Mouse (Mus musculus): ENCODE measurements around the gene Creld1. TPM values are rescaled to one million over a fixed set of nuclear protein-coding genes. Genes with fewer than 3 reads are reported as not detected.

The Creld1 gene
- 100 to 1,000 TPM; 102 to 119 TPM for total RNA-seq (2021)

DNA sequence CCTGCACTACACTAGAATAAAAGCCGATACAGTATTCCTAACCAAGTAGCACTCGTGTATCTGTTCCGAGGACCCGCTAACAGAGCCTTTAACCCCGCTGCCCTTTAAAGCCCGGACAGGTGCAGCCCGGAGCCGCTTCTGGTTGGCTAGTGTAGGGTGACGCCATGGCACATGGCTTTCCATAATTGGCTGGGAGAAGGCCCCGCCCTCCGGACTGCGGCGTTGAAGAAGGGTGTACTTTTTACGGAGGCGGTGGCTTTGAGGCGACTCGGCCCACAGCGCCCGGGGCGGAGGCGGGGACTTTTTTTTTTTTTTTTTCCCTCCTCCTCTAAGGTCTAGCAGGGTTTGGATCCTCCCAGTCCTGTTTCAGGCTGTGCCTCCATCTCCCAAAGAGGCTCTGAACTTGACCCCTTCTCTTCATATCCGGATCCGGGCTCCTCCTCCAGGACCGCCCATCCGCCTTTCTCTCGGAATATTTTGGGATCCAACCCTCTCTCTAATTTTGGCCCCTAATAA is at the start of gene Creld1:
TSS of gene Creld1 (plus strand) at position 198 of the 516 bp plus-strand sequence.
- DNase-seq (ENCODE audit: low spot score in 2 of 2), result peak; percentile 92 to 93

DNA sequence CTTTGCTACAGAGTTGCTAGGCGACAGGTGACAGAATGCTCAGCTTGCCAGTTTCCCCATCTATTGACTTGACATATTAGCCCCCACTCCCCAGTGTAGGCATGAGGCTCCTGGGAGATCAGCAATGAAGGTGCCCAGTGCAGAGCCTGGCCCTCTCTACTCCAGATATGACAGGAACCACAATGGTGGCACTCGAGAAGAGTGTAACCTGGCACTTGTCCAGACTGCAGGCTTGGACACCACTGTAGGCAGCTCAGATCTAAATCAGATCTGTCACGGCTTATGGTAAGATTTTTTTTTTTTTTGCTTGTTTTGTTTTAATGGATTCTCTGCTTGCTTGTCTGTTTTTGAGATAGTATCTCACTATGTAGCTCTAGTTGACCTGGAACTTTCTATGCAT is 49.4 kb upstream of the Creld1 start:
- intact Hi-C loops (cut with DNase I), result no loop called here

More for the DNA sequence above, at the start of gene Creld1:
- intact Hi-C loops (cut with DNase I), result loop anchor here (2.0 to 5.0 kb wide), 2 partner anchors 18 to 41 kb away; partner anchors contain the start of genes Jagn1 and Prrt3

DNA sequence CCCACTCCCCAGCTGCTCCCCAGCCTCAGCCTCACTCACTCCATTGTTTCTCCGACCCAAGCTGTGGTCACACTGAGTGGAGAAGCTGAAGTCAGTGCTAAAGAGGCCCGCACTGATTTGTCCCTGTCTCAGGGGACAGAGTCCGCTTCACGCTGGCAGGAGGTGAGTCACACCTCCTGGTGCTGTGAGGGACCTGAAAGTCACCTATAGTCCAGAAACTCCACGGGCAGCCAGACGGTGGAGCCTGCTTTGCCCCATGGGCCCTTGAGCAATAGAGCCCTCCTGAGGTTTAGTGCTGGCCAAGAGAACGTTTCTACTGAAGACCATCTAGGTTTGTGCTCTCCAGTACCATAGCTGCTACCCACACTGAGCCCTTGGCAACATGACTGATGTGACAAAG is 48.4 kb upstream of the Creld1 start:
- no peak for DNase-seq (ENCODE audit: low spot score in 2 of 2)
- intact Hi-C loops (cut with DNase I), result no loop called here

More for the DNA sequence above, 49.4 kb upstream of the Creld1 start:
- DNase-seq (ENCODE audit: low spot score in 2 of 2), result no peak

GRCm38 (mm10) chr6:113435664-113436205 is 47.4 kb upstream of the Creld1 start, which contains the start of gene Cidec:
Gene Cidec (minus strand): TSS chr6:113435760.
- DNase-seq (ENCODE audit: low spot score in 2 of 2), result no peak
- intact Hi-C loops (cut with DNase I), result no loop called here

GRCm38 (mm10) chr6:113437135-113437534 is 46.0 kb upstream of the Creld1 start:
- DNase-seq (ENCODE audit: low spot score in 2 of 2), result no peak
- intact Hi-C loops (cut with DNase I), result no loop called here

DNA sequence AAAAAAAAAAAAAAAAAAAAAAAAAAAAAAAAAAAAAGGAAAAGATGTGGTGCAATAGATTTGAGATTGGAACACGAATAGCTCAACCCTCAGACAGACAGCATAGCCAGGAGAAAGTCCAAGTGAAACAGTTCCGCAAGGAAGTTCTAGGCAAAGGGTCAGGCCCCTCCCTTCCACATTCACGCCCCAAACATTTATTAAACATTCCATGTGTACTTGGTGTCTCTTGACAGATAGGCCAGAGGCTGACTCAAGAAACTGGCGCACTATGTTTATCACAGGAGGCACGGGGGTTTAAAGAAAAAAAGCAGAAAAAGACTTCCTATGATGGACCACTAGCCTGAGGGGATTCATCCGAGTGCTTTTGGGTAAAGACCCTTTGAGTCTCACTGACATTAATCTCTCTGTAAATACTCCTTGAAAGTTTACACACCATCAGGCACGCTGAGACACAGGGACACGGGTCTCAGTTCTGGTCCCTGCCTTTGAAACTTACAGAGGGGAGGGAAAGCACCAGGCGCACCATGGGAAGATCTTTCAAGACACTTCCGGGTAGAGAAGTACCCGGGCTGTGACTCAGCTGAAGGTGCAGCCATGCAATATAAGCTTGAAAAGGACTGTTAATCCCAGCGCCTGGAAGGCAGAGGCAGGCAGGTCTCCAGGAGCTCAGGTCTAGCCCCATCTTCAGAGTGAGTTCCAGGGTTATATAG is 44.2 kb upstream of the Creld1 start:
- intact Hi-C loops (cut with DNase I), result no loop called here
- no peak for DNase-seq (ENCODE audit: low spot score in 2 of 2)

DNA sequence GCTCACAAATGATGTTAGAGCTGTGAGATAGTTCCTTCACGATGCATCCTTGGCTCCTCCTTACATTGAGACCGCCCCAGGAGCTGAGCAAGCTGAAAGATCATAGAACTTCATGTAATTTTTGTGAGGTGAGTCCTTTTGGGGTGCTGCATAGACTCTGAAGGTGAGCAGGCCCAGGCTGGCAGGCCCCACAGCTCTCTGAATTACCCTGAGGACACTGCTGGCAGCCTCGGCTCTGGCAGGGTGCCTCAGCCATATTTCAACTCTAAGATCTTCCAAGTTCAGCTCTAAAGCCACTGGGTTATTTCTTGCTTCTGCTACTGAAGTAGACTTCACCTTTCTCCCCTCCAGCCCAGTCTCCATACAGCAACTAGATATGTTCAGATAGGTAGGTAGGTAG is 42.4 kb upstream of the Creld1 start:
- no peak for DNase-seq (ENCODE audit: low spot score in 2 of 2)
- intact Hi-C loops (cut with DNase I), result loop anchor here (5.0 kb wide), 2 partner anchors 42 to 92 kb away; partner anchors contain the start of genes Creld1, Emc3 and Fancd2

DNA sequence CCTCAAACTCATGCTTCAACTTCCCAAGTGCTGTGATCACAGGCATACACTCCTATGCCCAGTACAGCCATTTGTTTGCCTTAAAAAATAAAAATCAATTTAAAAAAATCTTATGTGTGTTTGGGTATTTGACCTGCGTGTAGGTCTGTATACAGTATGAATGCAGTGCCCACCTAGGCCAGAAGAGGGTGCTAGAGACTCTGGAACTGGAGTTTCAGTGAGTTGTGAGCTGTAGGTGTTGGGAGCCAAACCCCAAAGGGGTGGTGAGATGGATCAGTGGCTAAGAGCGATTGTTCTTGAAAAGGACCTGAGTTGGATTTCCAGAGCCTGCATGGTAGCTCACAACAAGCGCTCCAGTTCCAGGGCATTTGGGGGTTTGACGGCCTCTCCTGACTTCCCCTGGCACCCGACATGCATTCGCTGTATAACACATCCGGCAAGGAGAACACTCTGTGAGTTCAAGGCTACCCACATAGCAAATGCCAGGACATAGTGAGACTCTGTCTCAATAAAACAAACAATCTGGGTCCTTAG is 41.9 kb upstream of the Creld1 start:
- peak; percentile 40 to 49 for DNase-seq (ENCODE audit: low spot score in 2 of 2)
- intact Hi-C loops (cut with DNase I), result loop anchor here (5.0 kb wide), 2 partner anchors 41 to 91 kb away; partner anchors contain the start of genes Creld1, Emc3 and Fancd2

- intact Hi-C loops (cut with DNase I), result loop anchor here (5.0 kb wide), 2 partner anchors 40 to 90 kb away; partner anchors contain the start of genes Creld1, Emc3 and Fancd2
Observed at GRCm38 (mm10) chr6:113442087-113442441, 41.0 kb upstream of the Creld1 start.

DNA sequence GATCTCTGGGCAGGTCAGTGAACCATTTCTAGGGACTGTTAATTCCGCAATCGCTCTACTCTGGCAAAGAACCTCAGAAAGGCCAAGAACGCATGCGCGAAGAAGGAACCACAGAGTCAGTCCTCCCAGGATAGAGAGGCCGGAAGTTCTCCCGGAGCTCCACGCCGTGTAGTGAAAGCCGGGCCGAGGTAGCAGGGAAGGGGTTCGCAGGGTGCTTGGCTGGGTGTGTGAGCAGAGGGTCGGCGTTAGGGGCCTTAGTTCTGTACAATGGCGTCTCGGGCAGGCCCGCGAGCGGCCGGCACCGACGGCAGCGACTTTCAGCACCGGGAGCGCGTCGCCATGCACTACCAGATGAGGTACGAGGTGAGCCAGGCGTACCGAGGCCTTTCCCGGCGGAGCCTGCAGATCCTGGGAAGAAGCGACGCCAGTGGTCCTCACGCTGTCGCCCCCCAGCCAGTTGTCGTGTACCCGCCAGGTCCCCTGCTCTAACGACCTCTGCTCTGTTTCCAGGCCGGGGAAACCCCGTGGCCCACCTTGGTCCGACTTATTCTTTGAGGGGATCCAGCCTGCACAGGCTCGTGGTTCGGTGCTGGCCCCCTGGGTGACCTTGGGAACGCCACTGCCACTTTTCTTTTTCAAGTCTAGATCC is 40.5 kb upstream of the Creld1 start, which contains the start of gene Jagn1:
TSS of gene Jagn1 (plus strand) at position 128 of the 649 bp plus-strand sequence.
- DNase-seq (ENCODE audit: low spot score in 2 of 2), result peak; percentile 90 to 91
- intact Hi-C loops (cut with DNase I), result loop anchor here (5.0 kb wide), 2 partner anchors 40 to 90 kb away; partner anchors contain the start of genes Creld1, Emc3 and Fancd2

More at GRCm38 (mm10) chr6:113442087-113442441, 41.0 kb upstream of the Creld1 start:
- DNase-seq (ENCODE audit: low spot score in 2 of 2), result no peak

GRCm38 (mm10) chr6:113443091-113443490 is 40.0 kb upstream of the Creld1 start:
- intact Hi-C loops (cut with DNase I), result loop anchor here (5.0 kb wide), 2 partner anchors 39 to 89 kb away; partner anchors contain the start of genes Creld1, Emc3 and Fancd2
- no peak for DNase-seq (ENCODE audit: low spot score in 2 of 2)

DNA sequence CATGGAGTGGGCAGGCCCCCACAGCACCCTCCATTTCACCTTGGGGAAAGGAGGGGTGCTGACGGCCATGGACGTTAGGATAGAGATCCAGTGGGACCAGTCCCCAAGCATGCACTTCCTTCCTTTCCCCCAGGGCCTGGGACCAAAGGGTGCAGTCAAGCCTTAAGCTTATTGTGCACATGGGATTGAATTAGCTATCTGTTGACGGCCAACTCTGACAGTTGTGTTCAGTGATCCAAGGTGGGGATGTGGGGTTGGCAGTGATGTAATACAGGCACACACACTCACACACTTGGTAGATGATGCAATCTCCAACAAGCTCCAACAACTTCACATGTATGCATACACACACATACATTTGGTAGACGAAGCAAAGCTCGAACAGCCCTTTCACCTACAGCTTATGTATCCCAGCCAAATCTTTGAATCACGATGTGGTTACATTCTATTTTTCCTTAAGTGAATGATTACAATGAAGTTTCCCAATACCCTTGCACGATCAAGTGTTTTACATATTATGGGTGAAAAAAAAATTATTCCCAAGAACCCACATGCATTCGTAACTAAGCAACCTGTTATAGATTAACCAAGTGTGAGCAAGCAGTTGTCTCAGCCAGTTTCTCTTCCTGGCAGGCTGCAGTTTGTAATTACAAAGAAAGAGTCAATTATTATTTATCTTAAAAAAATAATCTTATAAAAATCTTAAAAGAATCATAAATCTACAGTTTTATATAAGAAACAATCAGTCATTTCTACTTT is 38.7 kb upstream of the Creld1 start:
- intact Hi-C loops (cut with DNase I), result loop anchor here (5.0 kb wide), 2 partner anchors 38 to 88 kb away; partner anchors contain the start of genes Creld1, Emc3 and Fancd2
- no peak for DNase-seq (ENCODE audit: low spot score in 2 of 2)

DNA sequence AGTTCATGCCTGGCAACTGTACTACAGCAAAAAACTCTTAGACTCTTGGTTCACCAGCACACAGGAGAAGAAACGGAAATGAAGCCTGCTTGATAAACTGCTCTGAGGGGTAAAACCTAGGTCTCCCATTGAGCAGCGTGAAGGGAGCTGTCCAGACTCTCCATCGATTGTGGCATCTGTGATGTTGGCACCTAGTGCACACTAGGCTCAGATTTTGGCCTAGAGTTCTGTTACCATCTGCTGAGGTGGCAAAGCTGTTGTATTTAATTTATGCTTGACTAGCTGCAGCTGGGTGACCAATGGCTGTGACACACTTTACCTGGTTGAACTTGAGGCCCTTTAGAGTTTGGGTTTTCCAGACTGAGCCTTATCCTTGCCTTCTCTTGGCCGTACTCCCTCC is 35.5 kb upstream of the Creld1 start:
- intact Hi-C loops (cut with DNase I), result no loop called here
- DNase-seq (ENCODE audit: low spot score in 2 of 2), result no peak

GRCm38 (mm10) chr6:113451839-113452238 is 31.3 kb upstream of the Creld1 start:
- no peak for DNase-seq (ENCODE audit: low spot score in 2 of 2)
- intact Hi-C loops (cut with DNase I), result no loop called here

DNA sequence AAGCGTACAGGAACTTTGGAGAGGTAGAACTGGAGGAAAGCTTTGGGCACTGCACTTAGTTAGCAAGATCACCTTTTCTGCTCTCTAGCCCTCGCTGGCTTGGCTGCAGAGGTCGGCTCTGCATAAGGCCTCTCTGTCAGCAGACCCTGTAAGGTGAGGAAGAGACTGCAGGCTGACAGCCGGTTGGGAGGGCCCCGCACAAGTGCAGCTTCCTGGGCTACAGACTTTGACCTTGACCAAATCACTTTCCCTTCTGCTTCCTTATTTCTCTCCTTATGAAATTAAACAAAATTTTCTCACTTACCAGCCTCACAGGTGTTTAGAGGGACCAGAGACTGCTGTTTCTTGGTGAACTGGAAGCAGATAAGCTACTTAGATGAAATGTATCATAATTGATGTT is 28.1 kb upstream of the Creld1 start:
- intact Hi-C loops (cut with DNase I), result no loop called here
- no peak for DNase-seq (ENCODE audit: low spot score in 2 of 2)

DNA sequence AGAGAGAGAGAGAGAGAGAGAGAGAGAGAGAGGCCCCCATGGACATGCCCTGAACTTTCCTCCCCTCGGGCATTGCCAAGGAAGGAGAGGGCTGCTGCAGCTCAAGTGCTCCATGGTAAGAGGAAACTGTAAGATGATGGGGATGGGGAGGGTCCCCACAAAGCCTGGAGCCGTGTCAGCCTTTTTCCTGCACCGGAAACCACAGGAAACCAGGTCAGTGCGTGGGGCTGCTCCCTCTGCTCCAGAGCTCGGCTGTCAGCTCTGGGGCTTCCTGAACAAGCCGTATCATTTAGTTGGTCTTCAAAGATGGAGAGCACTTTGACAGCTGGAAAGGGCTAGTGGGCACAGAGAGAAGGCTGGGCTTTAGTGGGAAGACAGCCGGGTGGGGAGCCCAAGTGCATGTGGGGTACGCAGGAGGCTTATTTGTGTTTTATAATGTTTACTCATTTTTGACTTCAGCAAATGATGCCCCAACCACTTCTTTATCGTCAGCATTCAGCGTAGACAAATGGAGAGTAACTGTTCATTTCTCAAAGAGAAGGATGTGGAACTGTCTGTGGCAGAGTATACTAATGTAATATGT is 25.1 kb upstream of the Creld1 start, which contains the start of gene Il17re:
TSS of gene Il17re (plus strand) at position 533 of the 583 bp plus-strand sequence.
- no peak for DNase-seq (ENCODE audit: low spot score in 2 of 2)
- intact Hi-C loops (cut with DNase I), result no loop called here

DNA sequence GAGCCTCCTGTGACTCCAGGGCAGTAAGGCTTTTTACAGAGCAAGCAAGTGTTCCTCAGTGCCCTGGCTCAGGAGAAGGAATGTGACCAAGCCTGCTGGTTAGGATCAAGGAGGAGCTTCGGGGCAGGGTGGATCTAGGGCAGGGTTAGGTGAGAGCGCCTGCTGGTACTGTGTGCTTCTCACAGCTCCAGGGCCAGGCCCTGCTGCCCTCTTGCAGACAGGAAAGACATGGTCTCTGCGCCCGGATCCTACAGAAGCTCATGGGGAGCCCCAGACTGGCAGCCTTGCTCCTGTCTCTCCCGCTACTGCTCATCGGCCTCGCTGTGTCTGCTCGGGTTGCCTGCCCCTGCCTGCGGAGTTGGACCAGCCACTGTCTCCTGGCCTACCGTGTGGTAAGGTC is 24.5 kb upstream of the Creld1 start:
- no peak for DNase-seq (ENCODE audit: low spot score in 2 of 2)
- intact Hi-C loops (cut with DNase I), result no loop called here

GRCm38 (mm10) chr6:113464040-113464439 is 19.1 kb upstream of the Creld1 start:
- intact Hi-C loops (cut with DNase I), result no loop called here
- no peak for DNase-seq (ENCODE audit: low spot score in 2 of 2)
